ENCODE assay signal across 29 mouse cellular contexts in the genomic region with DNA sequence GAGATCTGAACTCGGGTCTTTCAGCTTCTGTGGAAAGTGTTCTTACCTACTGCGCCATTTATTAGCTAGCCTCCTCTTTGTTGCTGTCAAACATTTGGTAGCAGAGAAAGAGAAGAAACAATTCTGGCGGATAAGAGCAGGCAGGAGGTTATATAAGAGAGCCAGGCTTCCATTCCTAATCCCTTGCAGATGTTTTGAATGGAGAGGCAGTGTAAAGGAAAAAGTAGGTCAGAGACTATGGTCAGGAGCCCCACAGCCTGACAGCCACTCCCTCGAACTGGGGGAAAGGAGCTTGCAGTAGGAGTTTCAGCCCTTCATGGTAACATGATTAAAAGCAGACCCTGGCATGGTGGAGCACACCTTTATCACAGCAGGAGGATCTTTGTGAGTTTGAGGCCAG. TPM values are rescaled to one million over a fixed set of nuclear protein-coding genes. Genes with fewer than 3 reads are reported as not detected.
DNase-seq lines count a peak whose midpoint lies in the region; ATAC-seq and TF ChIP-seq lines count a peak whose summit lies in the region.
"Had no signal": no experiment of that assay in that cellular context is flagged by ENCODE, and none has a peak within 500 bp of the region (broad histone marks: within the 10 kb centered on the region; RNA-seq: fewer than 3 reads in every experiment).

No protein-coding gene starts in this region.

- no peak for TF ChIP-seq CTCF in stomach, postnatal 0 days (IDR thresholded peaks at IDR 0.05; ENCODE audit: low read depth)

- no peak overlapping the region for H3K4me3 ChIP-seq in stomach, embryonic 14.5 days (ENCODE audit: low read depth, low read length)
- H3K4me3 ChIP-seq in stomach, postnatal 0 days (ENCODE audit: low read depth, low read length): no peak overlapping the region
- no peak overlapping the region for H3K4me3 ChIP-seq in limb, embryonic 12.5 days (replicated peaks)
- H3K4me3 ChIP-seq in midbrain, embryonic 16.5 days (ENCODE audit: low read depth, low read length): no peak overlapping the region
- H3K4me3 ChIP-seq: heart, embryonic 10.5 days; midbrain, embryonic 12.5 days; neural tube, embryonic 12.5 days had no signal

- H3K27ac ChIP-seq in stomach, embryonic 14.5 days (ENCODE audit: low read length): no peak overlapping the region
- no peak overlapping the region for H3K27ac ChIP-seq in stomach, postnatal 0 days (replicated peaks)
- H3K27ac ChIP-seq in limb, embryonic 12.5 days: peak overlapping the region; percentile 68
- H3K27ac ChIP-seq in midbrain, embryonic 16.5 days (ENCODE audit: low read length): no peak overlapping the region
- H3K27ac ChIP-seq: heart, embryonic 10.5 days; kidney, postnatal 0 days; midbrain, embryonic 12.5 days; neural tube, embryonic 12.5 days had no signal

- no peak for ATAC-seq in stomach, embryonic 14.5 days (ENCODE audit: insufficient number of reproducible peaks, insufficient read depth, low FRiP score, low read depth)
- no peak for ATAC-seq in stomach, postnatal 0 days (ENCODE audit: low FRiP score, low TSS enrichment)
- no peak for ATAC-seq in limb, embryonic 12.5 days (ENCODE audit: insufficient number of reproducible peaks, insufficient read depth, low FRiP score, low TSS enrichment, low read depth)
- ATAC-seq in midbrain, embryonic 16.5 days: no peak
- ATAC-seq: activated CD4-positive, CD25-positive, alpha-beta regulatory T cell, adult 4 months; CD4-positive, CD25-positive, alpha-beta regulatory T cell, adult 4 months; lung, postnatal 0 days had no signal

- DNase-seq in embryo, embryonic 10 days (ENCODE audit: low spot score): peak; percentile 19
- no peak for DNase-seq in embryo, embryonic 10.5 days (ENCODE audit: low spot score)
- DNase-seq in stomach, postnatal 0 days (ENCODE audit: low spot score): no peak
- no peak for DNase-seq in left cerebral cortex, postnatal 36 days (ENCODE audit: low spot score in 2 of 2)
- DNase-seq in layer of hippocampus, postnatal 10 days (ENCODE audit: low spot score in 2 of 2): no peak
- DNase-seq: adrenal gland, postnatal 14 days; cerebellum, adult 11-12 months; cerebellum, postnatal 25 days; heart, postnatal 10 days; kidney, adult 18-20 months had no signal

- peaks cover 6% of the 10 kb centered on the region for H3K36me3 ChIP-seq in stomach, embryonic 14.5 days (ENCODE audit: control insufficient read depth, insufficient read depth, low read length)
- no peaks in the 10 kb centered on the region for H3K36me3 ChIP-seq in stomach, postnatal 0 days (ENCODE audit: control insufficient read depth, insufficient read depth, low read length)
- peaks cover 41% of the 10 kb centered on the region for H3K36me3 ChIP-seq in limb, embryonic 12.5 days
- no peaks in the 10 kb centered on the region for H3K36me3 ChIP-seq in midbrain, embryonic 16.5 days (ENCODE audit: control insufficient read depth, insufficient read depth, low read length)

- H3K9ac ChIP-seq in stomach, embryonic 14.5 days (replicated peaks; ENCODE audit: low read depth, low read length): peak overlapping the region; percentile 30; the same call in 1 of the 2 replicates
- no peak overlapping the region for H3K9ac ChIP-seq in stomach, postnatal 0 days (ENCODE audit: low read length)
- no peak overlapping the region for H3K9ac ChIP-seq in limb, embryonic 12.5 days (replicated peaks)
- no peak overlapping the region for H3K9ac ChIP-seq in midbrain, embryonic 16.5 days (ENCODE audit: low read depth, low read length)
- H3K9ac ChIP-seq: midbrain, embryonic 12.5 days; neural tube, embryonic 12.5 days had no signal

- no peak for TF ChIP-seq EP300 in stomach, postnatal 0 days (optimal IDR thresholded peaks at IDR 0.05)

- no peaks in the 10 kb centered on the region for H3K27me3 ChIP-seq in stomach, embryonic 14.5 days (ENCODE audit: control insufficient read depth, insufficient read depth, low read length)
- H3K27me3 ChIP-seq in stomach, postnatal 0 days (ENCODE audit: control insufficient read depth, insufficient read depth, low read length): no peaks in the 10 kb centered on the region
- no peaks in the 10 kb centered on the region for H3K27me3 ChIP-seq in limb, embryonic 12.5 days
- H3K27me3 ChIP-seq in midbrain, embryonic 16.5 days (ENCODE audit: control insufficient read depth, insufficient read depth, low read depth, low read length): no peaks in the 10 kb centered on the region
- H3K27me3 ChIP-seq: midbrain, embryonic 12.5 days; neural tube, embryonic 12.5 days had no signal

- no peak overlapping the region for H3K4me2 ChIP-seq in stomach, embryonic 14.5 days (replicated peaks; ENCODE audit: low read depth, low read length)
- H3K4me2 ChIP-seq in stomach, postnatal 0 days (replicated peaks; ENCODE audit: low read depth): no peak overlapping the region
- no peak overlapping the region for H3K4me2 ChIP-seq in limb, embryonic 12.5 days
- no peak overlapping the region for H3K4me2 ChIP-seq in midbrain, embryonic 16.5 days (ENCODE audit: low read length)
- H3K4me2 ChIP-seq: midbrain, embryonic 12.5 days; neural tube, embryonic 12.5 days had no signal

- no peaks in the 10 kb centered on the region for H3K9me3 ChIP-seq in stomach, embryonic 14.5 days (ENCODE audit: control insufficient read depth, low read depth, low read length)
- H3K9me3 ChIP-seq in stomach, postnatal 0 days (ENCODE audit: control insufficient read depth, low read length): no peaks in the 10 kb centered on the region
- no peaks in the 10 kb centered on the region for H3K9me3 ChIP-seq in limb, embryonic 12.5 days
- no peaks in the 10 kb centered on the region for H3K9me3 ChIP-seq in midbrain, embryonic 16.5 days (replicated peaks; ENCODE audit: control insufficient read depth, low read length, poor library complexity, severe bottlenecking)
- H3K9me3 ChIP-seq: heart, embryonic 10.5 days; midbrain, embryonic 12.5 days; neural tube, embryonic 12.5 days had no signal

- 0 out of 2 replicates have a peak, but pooled peaks cover under 1% of the 10 kb centered on the region for H3K4me1 ChIP-seq in stomach, embryonic 14.5 days (ENCODE audit: control insufficient read depth, insufficient read depth, low read length)
- H3K4me1 ChIP-seq in stomach, postnatal 0 days (replicated peaks; ENCODE audit: control insufficient read depth, insufficient read depth): no peaks in the 10 kb centered on the region
- peaks cover 30% of the 10 kb centered on the region for H3K4me1 ChIP-seq in limb, embryonic 12.5 days (replicated peaks)
- H3K4me1 ChIP-seq in midbrain, embryonic 16.5 days (ENCODE audit: control insufficient read depth, insufficient read depth, low read length): peaks cover 6% of the 10 kb centered on the region

- 63% methylated on average over 4 of the region's 4 CpGs for WGBS in stomach, embryonic 14.5 days
- 55% methylated on average over 4 of the region's 4 CpGs for WGBS in stomach, postnatal 0 days
- WGBS in limb, embryonic 12.5 days: 32% methylated on average over 4 of the region's 4 CpGs
- 43% methylated on average over 4 of the region's 4 CpGs for WGBS in midbrain, embryonic 16.5 days

- intact Hi-C loops in left cerebral cortex, postnatal 36 days (cut with DNase I): no loop called here

RNA-seq across cellular contexts. Expression of a gene that starts 4.5 kb away (rescaled TPM):
- polyA plus RNA-seq in stomach, embryonic 14.5 days (2014; fragmentation: Nextera tagmentation; extraction: Ambion mirVana): 47.2 and 48.0 TPM in 2 replicates
- 8.9 and 10.5 TPM in 2 replicates for polyA plus RNA-seq in stomach, postnatal 0 days (2015; fragmentation: Nextera tagmentation; extraction: Ambion mirVana)
- polyA plus RNA-seq in limb, embryonic 12.5 days (2016; fragmentation: Nextera tagmentation; extraction: Ambion mirVana): 103 and 108 TPM in 2 replicates
- 15.6 and 16.1 TPM in 2 replicates for polyA plus RNA-seq in midbrain, embryonic 16.5 days (2015; fragmentation: Nextera tagmentation; extraction: Ambion mirVana)
- 1 to 10 TPM; 5.6 to 5.9 TPM for total RNA-seq in left cerebral cortex, postnatal 36 days (2021)
- 10 to 100 TPM in 1 of 2 experiments, 1 to 10 TPM in 1; 7.8 to 10.1 TPM for total RNA-seq in layer of hippocampus, postnatal 10 days (2021)

RNA-seq across cellular contexts. Expression of a gene that starts 10.7 kb away (rescaled TPM):
- polyA plus RNA-seq in stomach, embryonic 14.5 days (2014; fragmentation: Nextera tagmentation; extraction: Ambion mirVana): 0.11 TPM in 1 of 2 replicates, not detected in the other
- polyA plus RNA-seq in stomach, postnatal 0 days (2015; fragmentation: Nextera tagmentation; extraction: Ambion mirVana): not detected in 2 replicates
- 0.38 and 0.44 TPM in 2 replicates for polyA plus RNA-seq in limb, embryonic 12.5 days (2016; fragmentation: Nextera tagmentation; extraction: Ambion mirVana)
- polyA plus RNA-seq in midbrain, embryonic 16.5 days (2015; fragmentation: Nextera tagmentation; extraction: Ambion mirVana): 0.11 and 0.24 TPM in 2 replicates
- total RNA-seq in left cerebral cortex, postnatal 36 days (2021): not detected
- not detected for total RNA-seq in layer of hippocampus, postnatal 10 days (2021)
- total RNA-seq: adrenal gland, postnatal 14 days; gastrocnemius, adult 18-20 months; gastrocnemius, postnatal 4 days; heart, postnatal 10 days; layer of hippocampus, postnatal 25 days; left cerebral cortex, postnatal 25 days had no signal
- polyA plus RNA-seq: activated CD4-positive, CD25-positive, alpha-beta regulatory T cell, adult 4 months; CD4-positive, CD25-positive, alpha-beta regulatory T cell, adult 4 months; heart, embryonic 10.5 days; hindbrain, embryonic 11.5 days; kidney, postnatal 0 days; lung, postnatal 0 days; neural tube, embryonic 12.5 days; spleen, adult 2 months; stomach, embryonic 16.5 days; thymus, postnatal 0 days had no signal

RNA-seq across cellular contexts. Expression of a gene that starts 17.6 kb away (rescaled TPM):
- 0.27 TPM in 1 of 2 replicates, not detected in the other for polyA plus RNA-seq in stomach, embryonic 14.5 days (2014; fragmentation: Nextera tagmentation; extraction: Ambion mirVana)
- polyA plus RNA-seq in stomach, postnatal 0 days (2015; fragmentation: Nextera tagmentation; extraction: Ambion mirVana): 0.13 TPM in 1 of 2 replicates, not detected in the other
- 0.68 and 1.0 TPM in 2 replicates for polyA plus RNA-seq in limb, embryonic 12.5 days (2016; fragmentation: Nextera tagmentation; extraction: Ambion mirVana)
- 0.11 TPM in 1 of 2 replicates, not detected in the other for polyA plus RNA-seq in midbrain, embryonic 16.5 days (2015; fragmentation: Nextera tagmentation; extraction: Ambion mirVana)
- total RNA-seq in left cerebral cortex, postnatal 36 days (2021): not detected
- total RNA-seq in layer of hippocampus, postnatal 10 days (2021): not detected
- total RNA-seq: layer of hippocampus, postnatal 25 days; left cerebral cortex, postnatal 25 days had no signal
- polyA plus RNA-seq: activated CD4-positive, CD25-positive, alpha-beta regulatory T cell, adult 4 months; CD4-positive, CD25-positive, alpha-beta regulatory T cell, adult 4 months; lung, postnatal 0 days had no signal

RNA-seq across cellular contexts. Expression of a gene that starts 24.7 kb away (rescaled TPM):
- 33.5 and 33.7 TPM in 2 replicates for polyA plus RNA-seq in stomach, embryonic 14.5 days (2014; fragmentation: Nextera tagmentation; extraction: Ambion mirVana)
- polyA plus RNA-seq in stomach, postnatal 0 days (2015; fragmentation: Nextera tagmentation; extraction: Ambion mirVana): 25.6 and 26.1 TPM in 2 replicates
- polyA plus RNA-seq in limb, embryonic 12.5 days (2016; fragmentation: Nextera tagmentation; extraction: Ambion mirVana): 31.0 and 32.4 TPM in 2 replicates
- polyA plus RNA-seq in midbrain, embryonic 16.5 days (2015; fragmentation: Nextera tagmentation; extraction: Ambion mirVana): 19.6 and 22.1 TPM in 2 replicates
- total RNA-seq in left cerebral cortex, postnatal 36 days (2021): 10 to 100 TPM in 1 of 2 experiments, 1 to 10 TPM in 1; 9.2 to 10.2 TPM
- total RNA-seq in layer of hippocampus, postnatal 10 days (2021): 10 to 100 TPM; 11.5 to 12.8 TPM

RNA-seq across cellular contexts. Expression of a gene that starts 32.1 kb away (rescaled TPM):
- not detected in 2 replicates for polyA plus RNA-seq in stomach, embryonic 14.5 days (2014; fragmentation: Nextera tagmentation; extraction: Ambion mirVana)
- polyA plus RNA-seq in stomach, postnatal 0 days (2015; fragmentation: Nextera tagmentation; extraction: Ambion mirVana): 1.1 and 2.5 TPM in 2 replicates
- polyA plus RNA-seq in limb, embryonic 12.5 days (2016; fragmentation: Nextera tagmentation; extraction: Ambion mirVana): not detected in 2 replicates
- polyA plus RNA-seq in midbrain, embryonic 16.5 days (2015; fragmentation: Nextera tagmentation; extraction: Ambion mirVana): not detected in 2 replicates
- not detected for total RNA-seq in left cerebral cortex, postnatal 36 days (2021)
- total RNA-seq in layer of hippocampus, postnatal 10 days (2021): not detected
- total RNA-seq: heart, postnatal 10 days; layer of hippocampus, postnatal 25 days; left cerebral cortex, postnatal 25 days; megakaryocyte progenitor cell, adult 5-6 weeks had no signal
- polyA plus RNA-seq: activated CD4-positive, CD25-positive, alpha-beta regulatory T cell, adult 4 months; CD4-positive, CD25-positive, alpha-beta regulatory T cell, adult 4 months; hindbrain, embryonic 11.5 days; lung, postnatal 0 days; midbrain, embryonic 12.5 days; neural tube, embryonic 12.5 days; thymus, postnatal 0 days had no signal
